Mouse (Mus musculus): ENCODE results near the gene Iqcf3.

The Iqcf3 gene

DNA sequence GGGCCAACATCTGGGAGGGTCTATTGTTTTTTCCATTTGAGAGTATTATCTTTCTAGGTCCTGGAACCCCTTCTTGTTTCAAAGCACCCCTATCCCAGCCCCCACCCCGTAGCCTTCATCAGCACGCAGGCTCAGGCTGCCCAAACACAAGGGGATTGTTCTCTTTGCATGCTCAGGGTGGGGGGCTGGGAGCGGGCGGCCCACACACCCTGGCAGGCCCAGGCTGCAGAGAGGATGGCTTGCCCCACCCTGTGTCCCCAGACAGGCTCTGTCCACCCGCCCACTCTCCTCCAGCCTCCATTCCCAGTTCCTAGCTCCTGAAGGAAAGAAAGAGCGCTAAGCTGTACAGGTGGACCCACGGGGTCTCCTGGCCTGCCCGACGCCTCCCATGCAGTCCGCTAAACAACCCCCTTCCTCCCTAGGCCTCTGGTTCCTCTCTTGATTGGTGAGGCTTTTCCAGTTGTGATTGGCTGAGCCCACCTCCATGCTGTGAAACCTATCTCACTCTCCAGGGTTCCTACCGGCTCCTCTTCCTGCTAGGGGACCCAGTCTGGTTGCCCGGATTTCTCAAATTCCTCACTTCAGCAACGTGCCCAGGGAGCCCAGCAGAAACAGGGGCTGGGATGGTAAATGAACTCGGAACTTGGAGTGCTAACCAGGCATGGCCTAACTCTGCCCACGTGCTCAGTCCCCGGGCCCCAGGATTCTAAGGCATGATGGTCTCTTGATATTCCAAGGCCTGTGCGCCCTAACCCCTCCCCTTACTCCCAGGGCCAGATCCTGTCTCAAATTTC, 106.3 kb downstream of the Iqcf3 start:
- in situ Hi-C loops (cut with MboI, MseI) = no loop called here

- in situ Hi-C loops (cut with MboI, MseI) = no loop called here
Observed at GRCm38 (mm10) chr9:106454071-106454761, 107.2 kb downstream of the Iqcf3 start.

GRCm38 (mm10) chr9:106453271-106454070, 108.0 kb downstream of the Iqcf3 start, which contains the start of gene Pcbp4:
Gene Pcbp4, plus strand, starts transcription at chr9:106453291.
- in situ Hi-C loops (cut with MboI, MseI) = no loop called here

Measured in T-helper 2 cell (primary cell).